Mouse (Mus musculus): ENCODE data around the gene 2410004P03Rik.

DNA sequence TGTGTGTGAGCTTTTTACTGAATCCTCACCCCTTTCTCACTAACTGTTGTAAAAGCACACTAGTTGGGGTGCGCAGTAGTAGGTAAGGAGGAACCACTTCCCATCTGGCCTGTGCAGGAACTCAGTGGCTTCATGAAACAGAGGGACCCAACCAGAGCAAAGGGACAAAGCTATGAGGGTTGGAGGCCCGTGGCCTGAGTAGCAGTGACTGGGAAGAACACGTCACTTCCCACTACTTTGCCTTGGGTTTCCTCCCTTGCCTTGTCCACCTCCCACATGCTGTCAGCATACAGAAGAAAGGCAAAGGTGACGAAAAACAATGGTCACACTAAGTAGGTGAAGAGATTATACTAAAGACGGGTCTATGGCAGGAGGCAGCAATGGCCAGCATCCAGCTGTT is 15.2 kb downstream of the 2410004P03Rik start:
- TF ChIP-seq ELF1 (IDR thresholded peaks at IDR 0.05; ENCODE audit: low read depth, low read length) (no peak), CTCF (conservative IDR thresholded peaks at IDR 0.05 in 1 of 2, IDR thresholded peaks at IDR 0.05 in 1 of 2; ENCODE audit: low read depth in 2 of 2, low read length in 2 of 2) (no peak), MAX (IDR thresholded peaks at IDR 0.05; ENCODE audit: low read length) (no peak), USF1 (IDR thresholded peaks at IDR 0.05; ENCODE audit: low read depth, low read length) (no peak), UBTF (IDR thresholded peaks at IDR 0.05; ENCODE audit: low read depth, low read length) (no peak), CHD2 (IDR thresholded peaks at IDR 0.05; ENCODE audit: low read length) (no peak), SIN3A (IDR thresholded peaks at IDR 0.05; ENCODE audit: low read length) (no peak), E2F4 (IDR thresholded peaks at IDR 0.05; ENCODE audit: insufficient replicate concordance, low read depth, low read length) (no peak)
